Mouse (Mus musculus) liver, postnatal 0 days (tissue): Measurements from ENCODE around the gene Zfp706.

Experiments
- CTCF ChIP-seq: sonication (generic); IDR thresholded peaks from 2 replicates; pipeline ENCODE4 v1.5.1; 2016; ENCODE audit warnings: antibody characterized with exemption, low read depth
- EP300 ChIP-seq: IDR thresholded peaks from 2 replicates; pipeline ENCODE4 v1.6.1; 2016; ENCODE audit warnings: antibody characterized with exemption, low read depth, mild to moderate bottlenecking

- no peak for TF ChIP-seq EP300
- no peak for TF ChIP-seq CTCF
These were observed 4.3 kb upstream of the Zfp706 start for GRCm38 (mm10) chr15:37011897-37012296.
